Mouse (Mus musculus): Measurements from ENCODE around the gene Ccnf.

GRCm38 (mm10) chr17:24192848-24193247 lies 58.4 kb downstream of the Ccnf start:
- TF ChIP-seq CTCF (IDR thresholded peaks at IDR 0.05; ENCODE audit: low read depth) (no peak), EP300 (optimal IDR thresholded peaks at IDR 0.05) (no peak)
